Mouse (Mus musculus) heart, adult 2 months (tissue): ENCODE data around the gene Zfhx3. TPM values are rescaled to one million over a fixed set of nuclear protein-coding genes. Genes with fewer than 3 reads are reported as not detected.

Source experiments
- DNase-seq, 2 experiments: peaks; one replicate each; pipeline ENCODE4 v3.0.0; 2021
- H3K27ac ChIP-seq: fragments of 200-600 bp; 2 replicates; pipeline ENCODE4 v1.8.1; 2022
- H3K27me3 ChIP-seq: fragments of 200-500 bp; 2 replicates; pipeline ENCODE4 v1.6.1; 2012; ENCODE audit warnings: mild to moderate bottlenecking, low read length, inconsistent platforms, mixed read lengths; ENCODE audit not compliant: control insufficient read depth, insufficient read depth
- H3K36me3 ChIP-seq: fragments of 200-500 bp; 2 replicates; pipeline ENCODE4 v1.6.1; 2012; ENCODE audit warnings: low read length, inconsistent platforms; ENCODE audit not compliant: control insufficient read depth, insufficient read depth
- H3K4me1 ChIP-seq: fragments of 200-500 bp; 2 replicates; pipeline ENCODE4 v1.6.1; 2011; ENCODE audit warnings: low read length; ENCODE audit not compliant: control insufficient read depth, insufficient read depth
- H3K4me3 ChIP-seq: fragments of 200-600 bp; 2 replicates; pipeline ENCODE4 v1.8.1; 2022
- H3K79me2 ChIP-seq: fragments of 200-500 bp; replicated peaks from 2 replicates; pipeline ENCODE4 v1.6.1; 2012; ENCODE audit warnings: mild to moderate bottlenecking, inconsistent platforms, low read length, moderate library complexity, mixed read lengths; ENCODE audit not compliant: control insufficient read depth, insufficient read depth
- H3K9ac ChIP-seq: fragments of 200-500 bp; 2 replicates; pipeline ENCODE4 v1.6.1; 2012; ENCODE audit warnings: low read depth, mild to moderate bottlenecking, control low read depth, inconsistent platforms, low read length, mixed read lengths
- CTCF ChIP-seq: fragments of 200-600 bp; IDR thresholded peaks from 2 replicates; pipeline ENCODE4 v1.8.1; 2022; ENCODE audit warnings: antibody characterized with exemption, mild to moderate bottlenecking, moderate library complexity
- EP300 ChIP-seq: fragments of 200-500 bp; IDR thresholded peaks from 2 replicates; pipeline ENCODE4 v1.6.1; 2011; ENCODE audit warnings: low read depth, low read length, control low read depth; ENCODE audit not compliant: insufficient read depth
- POLR2A ChIP-seq: fragments of 200-500 bp; IDR thresholded peaks from 2 replicates; pipeline ENCODE4 v1.6.1; 2011; ENCODE audit warnings: mild to moderate bottlenecking, low read depth, low read length, control low read depth; ENCODE audit not compliant: insufficient read depth
- WGBS: fragments of 180-500 bp; shearing (Covaris S2); methylation state at CpG from one replicate; pipeline ENCODE4 v1.1.7; 2018; 5-methylcytosine and 5-hydroxymethylcytosine counted together
- intact Hi-C: fragments of 180-260 bp; cut with DNase I; formaldehyde crosslinking; loops from one replicate; pipeline ENCODE4 v1.15.1; 2025
- polyA plus RNA-seq: library from polyadenylated mRNA; depleted of rRNA; stranded (reverse); fragments of >200 nt; gene quantifications from 2 replicates; pipeline ENCODE4 v1.2.3, GENCODE M21; 2012
- total RNA-seq, 2 experiments: library from RNA; stranded (reverse); gene quantifications; 2 replicates each; pipeline ENCODE4 v1.2.3; 2021

Gene Zfhx3
- total and polyA plus RNA-seq, 3 experiments = 1.8 to 8.3 (median 6.9) TPM

DNA sequence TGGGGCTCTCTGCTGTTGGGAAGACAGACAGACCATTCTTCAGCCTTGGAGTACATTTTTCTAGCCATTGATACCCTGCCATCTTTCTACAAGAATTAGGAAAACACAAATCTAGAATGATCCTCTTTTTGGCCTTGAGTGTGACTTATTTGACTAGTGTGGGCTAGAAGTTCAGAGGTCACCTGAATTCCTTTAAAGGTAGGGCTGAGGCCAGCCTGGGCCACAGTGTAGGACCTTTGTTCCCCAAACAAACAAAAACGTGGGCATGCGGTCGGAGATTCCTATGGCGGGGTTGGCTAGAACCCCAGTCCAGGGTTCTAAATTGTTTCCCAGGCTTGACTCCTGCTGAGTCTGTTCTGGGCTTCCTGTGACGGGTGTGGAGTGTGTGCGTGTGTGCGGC lies 970.6 kb downstream of the Zfhx3 start:
- 93% methylated on average over 7 of the region's 7 CpGs for WGBS
- Histone ChIP-seq H3K36me3 (no peaks in the 10 kb centered on the region), H3K9ac (no peak overlapping the region), H3K27ac (no peak overlapping the region), H3K27me3 (no peaks in the 10 kb centered on the region), H3K4me1 (no peaks in the 10 kb centered on the region; the same call in 1 of the 2 replicates), H3K4me3 (no peak overlapping the region), H3K79me2 (no peaks in the 10 kb centered on the region)
- TF ChIP-seq EP300 (no peak), CTCF (no peak), POLR2A (no peak)
- intact Hi-C loops = loop anchor here (5.0 to 10.0 kb wide), 4 partner anchors 116 to 1308 kb away; no protein-coding TSS in a partner anchor
- DNase-seq = no peak

DNA sequence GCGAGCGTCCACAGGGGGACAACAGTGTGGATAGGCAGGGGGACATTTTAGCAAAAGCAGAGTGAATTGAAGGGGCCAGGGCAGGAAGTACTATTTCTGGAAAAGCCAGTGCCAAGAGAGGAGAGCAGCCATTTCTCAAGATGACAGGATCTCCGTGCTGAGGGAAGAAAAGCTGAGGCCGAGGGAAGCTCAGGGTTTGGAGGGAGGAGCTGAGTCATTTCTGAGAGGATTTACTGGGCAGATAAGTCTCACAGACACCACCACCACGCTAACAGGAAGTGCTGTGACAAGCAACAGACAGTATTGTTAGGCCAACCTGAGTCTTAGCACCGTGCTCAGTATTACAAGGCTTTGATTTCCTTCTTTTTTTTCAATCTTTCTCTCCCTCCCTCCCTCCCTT lies 973.0 kb downstream of the Zfhx3 start:
- TF ChIP-seq CTCF (no peak), EP300 (no peak), POLR2A (no peak)
- no peaks in the 10 kb centered on the region for H3K36me3 ChIP-seq
- intact Hi-C loops = loop anchor here (10.0 kb wide), 2 partner anchors 269 to 1311 kb away; no protein-coding TSS in a partner anchor
- 44% methylated on average over 6 of the region's 6 CpGs for WGBS
- no peaks in the 10 kb centered on the region for H3K79me2 ChIP-seq
- H3K9ac ChIP-seq = no peak overlapping the region
- no peak for DNase-seq
- H3K27me3 ChIP-seq = no peaks in the 10 kb centered on the region
- H3K4me3 ChIP-seq = no peak overlapping the region
- no peaks in the 10 kb centered on the region; the same call in 1 of the 2 replicates for H3K4me1 ChIP-seq
- no peak overlapping the region for H3K27ac ChIP-seq

DNA sequence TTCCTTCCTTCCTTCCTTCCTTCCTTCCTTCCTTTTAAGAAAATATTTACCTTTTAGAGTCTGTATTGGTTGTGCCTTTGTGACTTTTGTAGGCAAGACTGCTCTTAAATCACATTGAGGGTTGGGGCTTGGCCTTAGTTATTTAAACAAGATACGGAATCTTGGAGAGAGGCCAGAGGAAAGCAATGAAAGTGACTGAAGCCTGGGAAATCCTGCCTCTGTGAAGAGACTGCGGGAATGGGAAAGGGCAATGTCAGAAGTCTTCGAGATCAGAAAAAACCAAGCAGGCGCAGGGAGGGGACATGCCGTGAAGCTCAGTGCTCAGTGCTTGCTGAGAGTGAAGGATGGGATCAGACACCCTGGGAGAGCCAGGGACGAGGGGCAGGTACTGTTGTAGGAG lies 973.4 kb downstream of the Zfhx3 start:
- Histone ChIP-seq H3K9ac (no peak overlapping the region), H3K36me3 (no peaks in the 10 kb centered on the region), H3K79me2 (no peaks in the 10 kb centered on the region), H3K4me1 (no peaks in the 10 kb centered on the region; the same call in 1 of the 2 replicates), H3K27me3 (no peaks in the 10 kb centered on the region), H3K27ac (no peak overlapping the region), H3K4me3 (no peak overlapping the region)
- DNase-seq = no peak
- WGBS = 46% methylated on average over 6 of the region's 6 CpGs
- intact Hi-C loops = loop anchor here (10.0 kb wide), 2 partner anchors 269 to 1311 kb away; no protein-coding TSS in a partner anchor
- TF ChIP-seq CTCF (no peak), POLR2A (no peak), EP300 (no peak)

DNA sequence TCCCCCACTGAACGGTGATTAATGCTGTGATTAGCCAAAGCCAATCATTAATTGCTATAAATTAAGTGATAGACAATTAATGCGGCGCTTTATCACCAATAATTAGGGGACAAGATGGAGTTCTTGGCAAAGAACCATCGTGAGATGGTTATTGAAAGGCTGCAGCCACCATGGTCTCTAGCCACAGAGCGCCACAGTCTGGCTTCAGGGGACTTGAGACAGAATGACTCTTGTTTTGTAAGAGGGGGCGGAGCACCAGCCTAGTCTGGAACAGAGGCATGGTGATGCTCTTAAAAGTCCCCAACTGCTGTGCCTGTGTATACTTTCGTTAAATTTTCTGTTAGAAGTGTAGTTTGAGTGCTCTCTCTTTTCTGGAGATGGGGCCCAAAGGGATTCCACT lies 977.7 kb downstream of the Zfhx3 start:
- WGBS = 98% methylated on average over 7 of the region's 7 CpGs
- Histone ChIP-seq H3K79me2 (no peaks in the 10 kb centered on the region), H3K4me3 (no peak overlapping the region), H3K27me3 (no peaks in the 10 kb centered on the region), H3K9ac (no peak overlapping the region), H3K4me1 (peaks cover 4% of the 10 kb centered on the region), H3K27ac (no peak overlapping the region), H3K36me3 (no peaks in the 10 kb centered on the region)
- no peak for DNase-seq
- no peak for TF ChIP-seq CTCF
- intact Hi-C loops = no loop called here

DNA sequence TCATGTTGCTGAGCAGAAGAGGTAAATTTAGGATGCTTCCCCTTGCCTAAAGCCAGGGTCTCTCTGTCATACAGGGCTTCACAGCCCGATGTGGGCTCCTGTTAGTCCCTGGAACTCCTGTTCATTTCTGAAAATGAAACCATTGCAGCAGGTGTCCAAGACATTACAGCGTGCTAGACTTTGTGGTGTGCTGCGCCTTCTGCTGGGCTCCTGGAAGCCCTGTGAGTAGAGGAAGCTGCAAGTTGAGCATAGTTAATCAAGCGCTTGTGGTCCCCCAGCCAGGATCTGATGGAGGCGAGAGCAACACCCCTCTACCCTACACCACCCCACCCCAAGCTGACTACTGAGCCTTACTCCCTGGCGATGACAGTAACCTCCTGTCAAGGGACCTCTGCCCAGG lies 980.7 kb downstream of the Zfhx3 start:
- no peak overlapping the region for H3K27ac ChIP-seq
- no peak for TF ChIP-seq CTCF
- no peak for TF ChIP-seq EP300
- TF ChIP-seq POLR2A = no peak
- no peak overlapping the region for H3K4me3 ChIP-seq
- no peak overlapping the region for H3K9ac ChIP-seq
- H3K27me3 ChIP-seq = no peaks in the 10 kb centered on the region
- no peak for DNase-seq
- intact Hi-C loops = no loop called here
- peaks cover 8% of the 10 kb centered on the region for H3K4me1 ChIP-seq
- 91% methylated on average over 6 of the region's 6 CpGs for WGBS
- H3K36me3 ChIP-seq = no peaks in the 10 kb centered on the region
- H3K79me2 ChIP-seq = no peaks in the 10 kb centered on the region

DNA sequence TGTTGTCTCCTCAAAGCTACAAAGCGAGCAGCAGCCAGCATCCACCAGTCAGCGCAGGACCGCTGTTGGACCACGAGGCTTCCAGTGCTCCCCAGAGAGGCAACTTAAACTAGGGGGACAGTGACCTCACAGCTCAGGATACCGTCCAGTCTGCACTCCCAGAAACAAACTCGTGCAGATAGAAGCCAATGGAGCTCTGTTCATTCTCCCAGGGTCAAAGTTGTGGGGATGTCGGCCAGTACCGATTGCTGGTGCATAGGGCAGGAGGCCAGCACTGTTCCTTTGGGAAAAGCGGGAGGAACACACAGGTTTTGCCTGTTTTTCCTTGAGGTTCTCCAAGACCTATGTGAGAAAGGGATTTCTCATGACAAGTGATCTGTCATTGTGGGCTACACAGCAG lies 982.1 kb downstream of the Zfhx3 start:
- Histone ChIP-seq H3K9ac (no peak overlapping the region), H3K4me3 (no peak overlapping the region), H3K27ac (no peak overlapping the region), H3K27me3 (no peaks in the 10 kb centered on the region), H3K79me2 (no peaks in the 10 kb centered on the region), H3K4me1 (peaks cover 8% of the 10 kb centered on the region), H3K36me3 (no peaks in the 10 kb centered on the region)
- WGBS = 68% methylated on average over 9 of the region's 9 CpGs
- intact Hi-C loops = no loop called here
- TF ChIP-seq POLR2A (no peak), EP300 (no peak), CTCF (no peak)
- peak; percentile 39 to 45 for DNase-seq
